Mouse (Mus musculus) liver, embryonic 14.5 days (tissue): ENCODE data around the gene Tnfrsf13b.

Source experiments
- CTCF ChIP-seq: IDR thresholded peaks from 2 replicates; pipeline ENCODE4 v1.5.1; 2016; ENCODE audit warnings: antibody characterized with exemption, low read depth, control low read depth
- EP300 ChIP-seq: IDR thresholded peaks from 2 replicates; pipeline ENCODE4 v1.6.1; 2016; ENCODE audit warnings: antibody characterized with exemption, low read depth

DNA sequence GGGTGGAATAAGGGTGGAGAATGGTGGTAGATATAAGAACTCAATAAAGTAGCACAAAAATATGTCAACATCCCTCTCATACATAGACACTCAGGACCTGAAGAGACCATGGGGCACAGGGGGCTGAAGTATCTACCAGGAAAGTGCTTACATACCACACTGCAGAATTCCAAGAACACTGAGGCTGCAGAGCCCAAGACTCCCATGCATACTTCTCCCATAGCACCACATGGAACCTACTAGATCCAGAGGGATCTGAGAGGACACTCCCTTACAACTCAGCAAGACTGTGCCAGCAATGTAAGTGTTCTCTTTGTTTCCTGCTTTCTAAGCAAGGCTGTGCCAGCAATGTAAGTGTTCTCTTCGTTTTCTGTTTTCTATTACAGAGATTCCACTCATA, 57.3 kb downstream of the Tnfrsf13b start:
- TF ChIP-seq CTCF (no peak), EP300 (no peak)
